Mouse (Mus musculus): ENCODE data around the gene Grb2. TPM values are rescaled to one million over a fixed set of nuclear protein-coding genes. Genes with fewer than 3 reads are reported as not detected.
A peak's percentile ranks its signal among the peaks of the same experiment; 100 is the strongest.
"Not testable (repeated sequence)": the region's sequence is repeated elsewhere in the genome, so short reads cannot be mapped to it uniquely, and the experiment has no call there.

Grb2 gene
- polyA plus RNA-seq, 1 experiment from 2014 or later = 76.0 TPM

GRCm38 (mm10) chr11:115651680-115652079 is 56.7 kb downstream of the Grb2 start:
- no peaks in the 10 kb centered on the region for H3K9me3 ChIP-seq
- H3K36me3 ChIP-seq (replicated peaks) = peaks cover 72% of the 10 kb centered on the region
- 88% methylated on average over 3 of the region's 3 CpGs for WGBS
- no peaks in the 10 kb centered on the region for H3K27me3 ChIP-seq (replicated peaks; ENCODE audit: low read depth, poor library complexity, severe bottlenecking)
- no peak overlapping the region for H3K27ac ChIP-seq (replicated peaks)
- no peak overlapping the region for H3K4me3 ChIP-seq
- DNase-seq (ENCODE audit: low spot score) = no peak
- H3K4me1 ChIP-seq = no peaks in the 10 kb centered on the region

GRCm38 (mm10) chr11:115649706-115650105 is 58.7 kb downstream of the Grb2 start:
- H3K4me3 ChIP-seq = no peak overlapping the region
- H3K27me3 ChIP-seq (replicated peaks; ENCODE audit: low read depth, poor library complexity, severe bottlenecking) = no peaks in the 10 kb centered on the region
- H3K4me1 ChIP-seq = no peaks in the 10 kb centered on the region
- DNase-seq (ENCODE audit: low spot score) = no peak
- H3K36me3 ChIP-seq (replicated peaks) = peaks cover 77% of the 10 kb centered on the region
- WGBS = 66% methylated on average over 10 of the region's 10 CpGs
- H3K9me3 ChIP-seq = no peaks in the 10 kb centered on the region
- H3K27ac ChIP-seq (replicated peaks) = no peak overlapping the region

GRCm38 (mm10) chr11:115647459-115647858 is 60.9 kb downstream of the Grb2 start:
- WGBS = 57% methylated on average over 6 of the region's 6 CpGs
- no peaks in the 10 kb centered on the region for H3K27me3 ChIP-seq (replicated peaks; ENCODE audit: low read depth, poor library complexity, severe bottlenecking)
- no peaks in the 10 kb centered on the region for H3K4me1 ChIP-seq
- no peak overlapping the region for H3K27ac ChIP-seq (replicated peaks)
- H3K4me3 ChIP-seq = no peak overlapping the region
- no peaks in the 10 kb centered on the region for H3K9me3 ChIP-seq
- H3K36me3 ChIP-seq (replicated peaks) = peaks cover 78% of the 10 kb centered on the region
- peak; percentile 47 for DNase-seq (ENCODE audit: low spot score)

- no peaks in the 10 kb centered on the region for H3K9me3 ChIP-seq
- no peak overlapping the region for H3K27ac ChIP-seq (replicated peaks)
- peaks cover 73% of the 10 kb centered on the region for H3K36me3 ChIP-seq (replicated peaks)
- 92% methylated on average over 9 of the region's 9 CpGs for WGBS
- no peak for DNase-seq (ENCODE audit: low spot score)
- H3K4me3 ChIP-seq = no peak overlapping the region
- no peaks in the 10 kb centered on the region for H3K27me3 ChIP-seq (replicated peaks; ENCODE audit: low read depth, poor library complexity, severe bottlenecking)
- H3K4me1 ChIP-seq = peaks cover under 1% of the 10 kb centered on the region
Observed at GRCm38 (mm10) chr11:115646439-115646838, 62.0 kb downstream of the Grb2 start.

GRCm38 (mm10) chr11:115645498-115645897 is 62.9 kb downstream of the Grb2 start:
- H3K36me3 ChIP-seq (replicated peaks) = peaks cover 67% of the 10 kb centered on the region
- whole genome bisulfite sequencing = 87% methylated on average over 14 of the region's 14 CpGs
- not testable (repeated sequence) for H3K9me3 ChIP-seq; H3K4me1 ChIP-seq; H3K27ac ChIP-seq (replicated peaks); H3K27me3 ChIP-seq (replicated peaks; ENCODE audit: low read depth, poor library complexity, severe bottlenecking); DNase-seq (ENCODE audit: low spot score); H3K4me3 ChIP-seq

- no peak overlapping the region for H3K27ac ChIP-seq (replicated peaks)
- H3K9me3 ChIP-seq = no peaks in the 10 kb centered on the region
- WGBS = 95% methylated on average over 13 of the region's 13 CpGs
- no peak overlapping the region for H3K4me3 ChIP-seq
- no peak for DNase-seq (ENCODE audit: low spot score)
- H3K4me1 ChIP-seq = peaks cover 8% of the 10 kb centered on the region
- peaks cover 59% of the 10 kb centered on the region for H3K36me3 ChIP-seq (replicated peaks)
- no peaks in the 10 kb centered on the region for H3K27me3 ChIP-seq (replicated peaks; ENCODE audit: low read depth, poor library complexity, severe bottlenecking)
Observed at GRCm38 (mm10) chr11:115644308-115644707, 64.1 kb downstream of the Grb2 start.

- Histone ChIP-seq H3K9me3 (no peaks in the 10 kb centered on the region), H3K36me3 (replicated peaks) (peaks cover 48% of the 10 kb centered on the region), H3K27me3 (replicated peaks; ENCODE audit: low read depth, poor library complexity, severe bottlenecking) (no peaks in the 10 kb centered on the region), H3K27ac (replicated peaks) (no peak overlapping the region), H3K4me1 (peaks cover 8% of the 10 kb centered on the region), H3K4me3 (no peak overlapping the region)
- WGBS = 80% methylated on average over 10 of the region's 10 CpGs
- DNase-seq (ENCODE audit: low spot score) = no peak
Observed at GRCm38 (mm10) chr11:115643265-115643664, 65.1 kb downstream of the Grb2 start.

- DNase-seq (ENCODE audit: low spot score) = no peak
- Histone ChIP-seq H3K36me3 (replicated peaks) (peaks cover 44% of the 10 kb centered on the region), H3K27ac (replicated peaks) (no peak overlapping the region), H3K27me3 (replicated peaks; ENCODE audit: low read depth, poor library complexity, severe bottlenecking) (no peaks in the 10 kb centered on the region), H3K9me3 (no peaks in the 10 kb centered on the region), H3K4me3 (no peak overlapping the region), H3K4me1 (peaks cover 8% of the 10 kb centered on the region)
- 93% methylated on average over 2 of the region's 2 CpGs for WGBS
Observed at GRCm38 (mm10) chr11:115642705-115643104, 65.7 kb downstream of the Grb2 start.

- WGBS = 88% methylated on average over 4 of the region's 4 CpGs
- Histone ChIP-seq H3K9me3 (no peaks in the 10 kb centered on the region), H3K4me3 (no peak overlapping the region), H3K27ac (replicated peaks) (no peak overlapping the region), H3K36me3 (replicated peaks) (peaks cover 37% of the 10 kb centered on the region), H3K27me3 (replicated peaks; ENCODE audit: low read depth, poor library complexity, severe bottlenecking) (no peaks in the 10 kb centered on the region), H3K4me1 (peaks cover 8% of the 10 kb centered on the region)
- DNase-seq (ENCODE audit: low spot score) = no peak
Observed at GRCm38 (mm10) chr11:115641664-115642036, 66.7 kb downstream of the Grb2 start.

- H3K27ac ChIP-seq (replicated peaks) = 0 out of 2 replicates have a peak overlapping the region, but pooled peaks have one; percentile 24
- H3K27me3 ChIP-seq (replicated peaks; ENCODE audit: low read depth, poor library complexity, severe bottlenecking) = no peaks in the 10 kb centered on the region
- peaks cover 8% of the 10 kb centered on the region for H3K4me1 ChIP-seq
- peak overlapping the region; percentile 8; the same call in 1 of the 2 replicates for H3K4me3 ChIP-seq
- H3K9me3 ChIP-seq = no peaks in the 10 kb centered on the region
- no peak for DNase-seq (ENCODE audit: low spot score)
- peaks cover 32% of the 10 kb centered on the region for H3K36me3 ChIP-seq (replicated peaks)
- 47% methylated on average over 14 of the region's 14 CpGs for WGBS
Observed at GRCm38 (mm10) chr11:115640978-115641663, 67.3 kb downstream of the Grb2 start.

- WGBS = 83% methylated on average over 3 of the region's 4 CpGs
- Histone ChIP-seq H3K27me3 (replicated peaks; ENCODE audit: low read depth, poor library complexity, severe bottlenecking) (no peaks in the 10 kb centered on the region), H3K4me1 (peaks cover 8% of the 10 kb centered on the region), H3K4me3 (no peak overlapping the region), H3K9me3 (no peaks in the 10 kb centered on the region), H3K27ac (replicated peaks) (no peak overlapping the region), H3K36me3 (replicated peaks) (peaks cover 25% of the 10 kb centered on the region)
- DNase-seq (ENCODE audit: low spot score) = no peak
Observed at GRCm38 (mm10) chr11:115640311-115640828, 68.0 kb downstream of the Grb2 start.

GRCm38 (mm10) chr11:115639540-115639939 is 68.9 kb downstream of the Grb2 start:
- Histone ChIP-seq H3K36me3 (replicated peaks) (peaks cover 17% of the 10 kb centered on the region), H3K27me3 (replicated peaks; ENCODE audit: low read depth, poor library complexity, severe bottlenecking) (no peaks in the 10 kb centered on the region), H3K4me3 (no peak overlapping the region), H3K27ac (replicated peaks) (no peak overlapping the region), H3K9me3 (no peaks in the 10 kb centered on the region), H3K4me1 (peaks cover 8% of the 10 kb centered on the region)
- 95% methylated on average over 4 of the region's 4 CpGs for WGBS
- no peak for DNase-seq (ENCODE audit: low spot score)

Measured in embryonic facial prominence, embryonic 10.5 days (tissue).